Mouse (Mus musculus) gastrocnemius, postnatal 4 days (tissue): ENCODE measurements around the gene Dhodh. TPM values are rescaled to one million over a fixed set of nuclear protein-coding genes. Genes with fewer than 3 reads are reported as not detected.
A peak's percentile ranks its signal among the peaks of the same experiment; 100 is the strongest.

Source experiments
- DNase-seq, 2 experiments: peaks; one replicate each; pipeline ENCODE4 v3.0.0; 2021 to 2022; ENCODE audit warnings: low spot score in 2 of 2, mixed read lengths in 2 of 2
- long read RNA-seq, 2 experiments: library from polyadenylated mRNA; stranded (forward); transcript quantifications; one replicate each; pipeline ENCODE4 v2.0.0; 2021
- total RNA-seq, 2 experiments: library from RNA; stranded (reverse); gene quantifications; 2 replicates each; pipeline ENCODE4 v1.2.3; 2021

The Dhodh gene
- total RNA-seq: 10 to 100 TPM; 16.3 to 16.8 TPM
- long read RNA-seq, experiment 1, transcript Dhodh-201 (9 exons, 2,039 nt): major isoform, 22 of 31 reads
- long read RNA-seq, experiment 1, partial matches to known transcripts: 0 of 31 reads
- long read RNA-seq, experiment 1, other reads (novel, unspliced or antisense): 9 of 31 reads
- long read RNA-seq, experiment 2, transcript Dhodh-201 (9 exons, 2,039 nt): major isoform, 27 of 36 reads
- long read RNA-seq, experiment 2, partial matches to known transcripts: 2 of 36 reads
- long read RNA-seq, experiment 2, other reads (novel, unspliced or antisense): 5 of 36 reads

- DNase-seq: peak; percentile 83 to 96
Observed at GRCm38 (mm10) chr8:109608271-109609152, at the start of gene Dhodh. Dhodh (minus strand) TSS chr8:109608673.

GRCm38 (mm10) chr8:109656860-109657259, 48.4 kb upstream of the Dhodh start:
- DNase-seq: no peak

- DNase-seq: no peak
Observed at GRCm38 (mm10) chr8:109650801-109651200, 42.3 kb upstream of the Dhodh start.

- DNase-seq: no peak
Observed at GRCm38 (mm10) chr8:109648469-109648868, 40.0 kb upstream of the Dhodh start.

GRCm38 (mm10) chr8:109647331-109647730, 38.9 kb upstream of the Dhodh start:
- no peak for DNase-seq

GRCm38 (mm10) chr8:109641236-109641635, 32.8 kb upstream of the Dhodh start:
- DNase-seq: no peak

- no peak for DNase-seq
Observed at GRCm38 (mm10) chr8:109640410-109640809, 31.9 kb upstream of the Dhodh start.

- DNase-seq: no peak
Observed at GRCm38 (mm10) chr8:109638851-109639250, 30.4 kb upstream of the Dhodh start.

GRCm38 (mm10) chr8:109635146-109635545, 26.7 kb upstream of the Dhodh start:
- no peak for DNase-seq

- no peak for DNase-seq
Observed at GRCm38 (mm10) chr8:109632498-109632897, 24.0 kb upstream of the Dhodh start.

GRCm38 (mm10) chr8:109628638-109629037, 20.2 kb upstream of the Dhodh start:
- no peak for DNase-seq

GRCm38 (mm10) chr8:109615569-109615968, 7.1 kb upstream of the Dhodh start:
- DNase-seq: no peak

GRCm38 (mm10) chr8:109614243-109615210, 6.1 kb upstream of the Dhodh start, which contains the start of gene Pkd1l3:
Pkd1l3 (plus strand) TSS chr8:109614517.
- DNase-seq: no peak

GRCm38 (mm10) chr8:109609153-109609502, 655 bp upstream of the Dhodh start:
- no peak for DNase-seq

GRCm38 (mm10) chr8:109607650-109608049, 823 bp downstream of the Dhodh start:
- DNase-seq: no peak

GRCm38 (mm10) chr8:109606725-109607124, 1.7 kb downstream of the Dhodh start:
- no peak for DNase-seq

- peak in 1 of 2 experiments; percentile 44 for DNase-seq
Observed at GRCm38 (mm10) chr8:109595854-109596253, 12.6 kb downstream of the Dhodh start.

GRCm38 (mm10) chr8:109593117-109593788, 15.2 kb downstream of the Dhodh start:
- DNase-seq: no peak

- no peak for DNase-seq
Observed at GRCm38 (mm10) chr8:109592164-109592563, 16.3 kb downstream of the Dhodh start.

- no peak for DNase-seq
Observed at GRCm38 (mm10) chr8:109591367-109591766, 17.1 kb downstream of the Dhodh start.

GRCm38 (mm10) chr8:109590901-109591300, 17.6 kb downstream of the Dhodh start:
- DNase-seq: no peak
